8 mouse cellular contexts compared by ENCODE assay signal in the genomic region with DNA sequence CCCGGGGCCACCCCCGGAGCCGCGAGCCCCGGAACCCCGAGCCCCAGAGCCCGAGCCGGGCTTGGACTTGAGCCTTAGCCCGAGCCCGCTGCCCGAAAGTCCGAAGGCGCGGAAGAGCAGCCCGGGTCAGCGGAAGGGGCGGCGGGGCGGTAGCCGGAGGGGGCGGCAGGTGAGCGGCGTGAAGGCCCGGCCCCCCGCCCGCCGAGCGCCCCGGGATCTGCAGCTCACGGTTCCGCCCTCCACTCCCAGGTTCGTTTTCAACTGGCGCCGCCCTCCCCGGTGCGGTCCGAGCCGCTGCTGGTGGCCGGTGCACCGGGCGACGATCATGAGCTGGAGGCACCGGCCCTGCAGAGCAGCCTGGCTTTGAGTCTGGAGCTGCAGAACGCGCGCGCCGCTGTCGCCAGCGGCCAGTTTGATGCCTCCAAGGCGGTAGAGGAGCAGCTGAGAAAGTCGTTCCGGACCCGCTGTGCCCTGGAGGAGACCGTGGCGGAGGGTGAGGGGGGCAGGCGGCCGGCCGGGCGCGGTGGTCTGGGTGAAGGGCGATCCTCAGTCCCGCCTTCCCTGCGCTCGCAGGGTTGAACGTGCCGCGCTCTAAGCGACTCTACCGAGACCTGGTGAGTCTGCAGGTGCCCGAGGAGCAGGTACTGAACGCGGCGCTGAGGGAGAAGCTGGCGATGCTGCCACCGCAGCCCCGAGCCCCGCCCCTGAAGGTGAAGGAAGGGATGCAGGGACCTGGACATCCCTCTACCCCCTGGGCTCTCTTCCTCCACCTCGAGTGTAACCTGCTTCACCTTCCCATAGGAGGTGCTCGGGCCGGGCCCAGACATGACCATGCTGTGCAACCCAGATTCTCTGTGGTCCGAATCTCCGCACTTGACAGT. TPM values are rescaled to one million over a fixed set of nuclear protein-coding genes. Genes with fewer than 3 reads are reported as not detected.
DNase-seq lines count a peak whose midpoint lies in the region; ATAC-seq and TF ChIP-seq lines count a peak whose summit lies in the region.

No protein-coding gene starts in this region.

- under 1% methylated on average over 83 of the region's 83 CpGs for WGBS in hindbrain, embryonic 10.5 days
- WGBS in midbrain, postnatal 0 days = under 1% methylated on average over 71 of the region's 83 CpGs

- in situ Hi-C loops in CH12.LX (cut with MboI; ENCODE audit: low pct_ligation_motif_present, low pct_unique_long_range_greater_than_20kb, low sequenced_read_pairs) = no loop called here

- H3K9ac ChIP-seq in CH12.LX (ENCODE audit: insufficient read depth, low read depth) = peak overlapping the region; percentile 84
- peak overlapping the region; percentile 93 for H3K9ac ChIP-seq in midbrain, postnatal 0 days (replicated peaks; ENCODE audit: low read length, poor library complexity, severe bottlenecking)

- no peak for TF ChIP-seq EP300 in CH12.LX (IDR thresholded peaks at IDR 0.05; ENCODE audit: low read length)

- no peak for TF ChIP-seq RAD21 in CH12.LX (IDR thresholded peaks at IDR 0.05; ENCODE audit: low read depth, low read length)

- H3K79me2 ChIP-seq in CH12.LX (replicated peaks; ENCODE audit: control insufficient read depth, extremely low read depth, insufficient read depth, poor library complexity, severe bottlenecking) = peaks cover 24% of the 10 kb centered on the region

- peaks cover 31 to 46% of the 10 kb centered on the region in 2 experiments for H3K36me3 ChIP-seq in CH12.LX (replicated peaks in 1 of 2; ENCODE audit: control insufficient read depth in 1 of 2, insufficient read depth in 1 of 2, low read length in 1 of 2)
- peaks cover 47% of the 10 kb centered on the region for H3K36me3 ChIP-seq in hindbrain, embryonic 10.5 days
- H3K36me3 ChIP-seq in midbrain, postnatal 0 days (ENCODE audit: insufficient read depth, low read length) = peaks cover 29% of the 10 kb centered on the region

- no peaks in the 10 kb centered on the region for H3K9me3 ChIP-seq in CH12.LX (replicated peaks; ENCODE audit: low read length)
- no peaks in the 10 kb centered on the region for H3K9me3 ChIP-seq in hindbrain, embryonic 10.5 days
- no peaks in the 10 kb centered on the region for H3K9me3 ChIP-seq in midbrain, postnatal 0 days (ENCODE audit: low read length)

- dilution Hi-C loops in CH12.LX (cut with MboI; ENCODE audit: extremely low pct_ligation_motif_present, extremely low pct_unique_long_range_greater_than_20kb, low sequenced_read_pairs) = no loop called here

- no peaks in the 10 kb centered on the region for H3K27me3 ChIP-seq in CH12.LX (replicated peaks)
- H3K27me3 ChIP-seq in hindbrain, embryonic 10.5 days (ENCODE audit: insufficient read depth, poor library complexity, severe bottlenecking) = no peaks in the 10 kb centered on the region
- H3K27me3 ChIP-seq in midbrain, postnatal 0 days (ENCODE audit: insufficient read depth, low read length) = no peaks in the 10 kb centered on the region

- H3K4me1 ChIP-seq in CH12.LX (ENCODE audit: control insufficient read depth in 1 of 2, insufficient read depth in 2 of 2) = peaks cover 13 to 67% of the 10 kb centered on the region in 2 experiments
- H3K4me1 ChIP-seq in cortical plate, adult 2 months (ENCODE audit: control insufficient read depth, insufficient read depth, low read length) = peaks cover 7% of the 10 kb centered on the region; the same call in 1 of the 2 replicates
- peaks cover 50% of the 10 kb centered on the region for H3K4me1 ChIP-seq in hindbrain, embryonic 10.5 days (replicated peaks)
- peaks cover 14% of the 10 kb centered on the region for H3K4me1 ChIP-seq in midbrain, postnatal 0 days (ENCODE audit: insufficient read depth, low read length)

- peak; percentile 65 for DNase-seq in adrenal gland, adult 2 months
- DNase-seq in adrenal gland, adult 8-10 months = no peak
- DNase-seq in CH12.LX (ENCODE audit: extremely low read depth) = no peak
- DNase-seq in hindbrain, embryonic 10.5 days (ENCODE audit: low spot score) = peak; percentile 52
- DNase-seq in liver = peak; percentile 73
- DNase-seq in midbrain, postnatal 0 days (ENCODE audit: low spot score) = no peak
- no peak for DNase-seq in adipocyte (ENCODE audit: low spot score)

- TF ChIP-seq CTCF in CH12.LX (conservative IDR thresholded peaks at IDR 0.05 in 1 of 2, IDR thresholded peaks at IDR 0.05 in 1 of 2; ENCODE audit: low read depth in 2 of 2, low read length in 2 of 2) = no peak
- TF ChIP-seq CTCF in cortical plate, adult 2 months (IDR thresholded peaks at IDR 0.05; ENCODE audit: extremely low read depth, insufficient read depth, low read length) = no peak
- TF ChIP-seq CTCF in midbrain, postnatal 0 days (IDR thresholded peaks at IDR 0.05) = 0 out of 2 replicates have a peak, but pooled peaks have one; percentile 1

- H3K4me2 ChIP-seq in CH12.LX (ENCODE audit: insufficient read depth, low read depth, poor library complexity, severe bottlenecking) = peak overlapping the region; percentile 23
- H3K4me2 ChIP-seq in midbrain, postnatal 0 days (ENCODE audit: low read depth, low read length, poor library complexity, severe bottlenecking) = peak overlapping the region; percentile 84

- no peak for TF ChIP-seq POLR2A in CH12.LX (IDR thresholded peaks at IDR 0.05; ENCODE audit: low read depth, low read length)
- peak; percentile 31; the same call in 1 of the 2 replicates for TF ChIP-seq POLR2A in cortical plate, adult 2 months (IDR thresholded peaks at IDR 0.05; ENCODE audit: extremely low read depth, insufficient read depth, low read length)

- peak overlapping the region; percentile 77 to 83 (median 81) for H3K4me3 ChIP-seq in CH12.LX (replicated peaks in 1 of 3; ENCODE audit: low read depth in 2 of 3, low read length in 2 of 3, poor library complexity in 1 of 3)
- peak overlapping the region; percentile 84 for H3K4me3 ChIP-seq in cortical plate, adult 2 months (ENCODE audit: insufficient read depth, low read length)
- H3K4me3 ChIP-seq in hindbrain, embryonic 10.5 days = peak overlapping the region; percentile 78
- peak overlapping the region; percentile 95 for H3K4me3 ChIP-seq in midbrain, postnatal 0 days (ENCODE audit: low read depth, low read length)

- peak overlapping the region; percentile 36 for H3K27ac ChIP-seq in CH12.LX (ENCODE audit: insufficient read depth, low read depth)
- H3K27ac ChIP-seq in cortical plate, adult 2 months (ENCODE audit: insufficient read depth, low read length) = no peak overlapping the region
- peak overlapping the region; percentile 95 for H3K27ac ChIP-seq in hindbrain, embryonic 10.5 days
- H3K27ac ChIP-seq in midbrain, postnatal 0 days (ENCODE audit: low read depth, low read length) = peak overlapping the region; percentile 94

- ATAC-seq in midbrain, postnatal 0 days (ENCODE audit: low FRiP score) = peak; percentile 20

RNA-seq across cellular contexts. Expression of a gene that starts 0.6 kb away (rescaled TPM):
- total RNA-seq in adrenal gland, adult 2 months (2021) = 10 to 100 TPM; 16.1 to 40.1 TPM
- polyA plus RNA-seq in adrenal gland, adult 2 months (2012; rRNA removed) = 61.5 and 83.6 TPM in 2 replicates
- 10 to 100 TPM; 21.2 to 35.5 (median 27.0) TPM for total RNA-seq in adrenal gland, adult 8-10 months (2022)
- total RNA-seq in CH12.LX (2012; rRNA removed) (31.6 and 34.6 TPM in 2 replicates), CH12.LX (2014; rRNA removed) (11.8 and 17.3 TPM in 2 replicates)
- polyA plus RNA-seq in CH12.LX (2012; ENCODE audit: insufficient read length, low read depth) = 23.3 and 24.1 TPM in 2 replicates
- polyA plus RNA-seq in cortical plate, adult 2 months (2012; rRNA removed) = 26.9 and 27.6 TPM in 2 replicates
- polyA plus RNA-seq in hindbrain, embryonic 10.5 days (2016; fragmentation: Nextera tagmentation; extraction: Ambion mirVana) = 51.4 and 78.3 TPM in 2 replicates
- total RNA-seq in midbrain, postnatal 0 days (2014; rRNA removed) = 32.5 and 42.1 TPM in 2 replicates
- 38.8 and 47.8 TPM in 2 replicates for polyA plus RNA-seq in midbrain, postnatal 0 days (2015; fragmentation: Nextera tagmentation; extraction: Ambion mirVana)

RNA-seq across cellular contexts. Expression of a gene that starts 8.2 kb away (rescaled TPM):
- 10 to 100 TPM; 43.9 to 46.4 TPM for total RNA-seq in adrenal gland, adult 2 months (2021)
- 29.9 and 35.4 TPM in 2 replicates for polyA plus RNA-seq in adrenal gland, adult 2 months (2012; rRNA removed)
- total RNA-seq in adrenal gland, adult 8-10 months (2022) = 10 to 100 TPM; 53.8 to 66.8 (median 56.1) TPM
- total RNA-seq in CH12.LX (2012; rRNA removed) = 32.7 and 38.5 TPM in 2 replicates
- total RNA-seq in CH12.LX (2014; rRNA removed) = 31.1 and 37.3 TPM in 2 replicates
- polyA plus RNA-seq in CH12.LX (2012; ENCODE audit: insufficient read length, low read depth) = 42.4 and 43.7 TPM in 2 replicates
- 37.8 and 38.1 TPM in 2 replicates for polyA plus RNA-seq in cortical plate, adult 2 months (2012; rRNA removed)
- 12.6 TPM in 2 replicates for polyA plus RNA-seq in hindbrain, embryonic 10.5 days (2016; fragmentation: Nextera tagmentation; extraction: Ambion mirVana)
- 40.8 and 46.0 TPM in 2 replicates for total RNA-seq in midbrain, postnatal 0 days (2014; rRNA removed)
- 16.1 and 17.6 TPM in 2 replicates for polyA plus RNA-seq in midbrain, postnatal 0 days (2015; fragmentation: Nextera tagmentation; extraction: Ambion mirVana)

RNA-seq across cellular contexts. Expression of a gene that starts 8.3 kb away (rescaled TPM):
- total RNA-seq in adrenal gland, adult 2 months (2021) = 1 to 10 TPM; 2.0 to 2.2 TPM
- polyA plus RNA-seq in adrenal gland, adult 2 months (2012; rRNA removed) = 0.38 and 0.56 TPM in 2 replicates
- 1 to 10 TPM; 1.4 to 4.4 (median 2.8) TPM for total RNA-seq in adrenal gland, adult 8-10 months (2022)
- total RNA-seq in CH12.LX (2012; rRNA removed) (1.3 and 1.9 TPM in 2 replicates), CH12.LX (2014; rRNA removed) (2.3 and 3.0 TPM in 2 replicates)
- 1.5 and 2.8 TPM in 2 replicates for polyA plus RNA-seq in CH12.LX (2012; ENCODE audit: insufficient read length, low read depth)
- polyA plus RNA-seq in cortical plate, adult 2 months (2012; rRNA removed) = 11.3 and 12.6 TPM in 2 replicates
- 11.9 and 13.9 TPM in 2 replicates for polyA plus RNA-seq in hindbrain, embryonic 10.5 days (2016; fragmentation: Nextera tagmentation; extraction: Ambion mirVana)
- total RNA-seq in midbrain, postnatal 0 days (2014; rRNA removed) = 5.8 and 7.7 TPM in 2 replicates
- 9.0 and 9.4 TPM in 2 replicates for polyA plus RNA-seq in midbrain, postnatal 0 days (2015; fragmentation: Nextera tagmentation; extraction: Ambion mirVana)

RNA-seq across cellular contexts. Expression of a gene that starts 33.8 kb away (rescaled TPM):
- 10 to 100 TPM; 82.9 to 89.9 TPM for total RNA-seq in adrenal gland, adult 2 months (2021)
- polyA plus RNA-seq in adrenal gland, adult 2 months (2012; rRNA removed) = 123 and 136 TPM in 2 replicates
- 100 to 1,000 TPM in 2 of 4 experiments, 10 to 100 TPM in 2; 73.9 to 110 (median 94.0) TPM for total RNA-seq in adrenal gland, adult 8-10 months (2022)
- 32.0 and 39.9 TPM in 2 replicates for total RNA-seq in CH12.LX (2012; rRNA removed)
- 26.4 and 28.2 TPM in 2 replicates for total RNA-seq in CH12.LX (2014; rRNA removed)
- 91.2 and 103 TPM in 2 replicates for polyA plus RNA-seq in CH12.LX (2012; ENCODE audit: insufficient read length, low read depth)
- 365 and 366 TPM in 2 replicates for polyA plus RNA-seq in cortical plate, adult 2 months (2012; rRNA removed)
- 82.5 and 86.0 TPM in 2 replicates for polyA plus RNA-seq in hindbrain, embryonic 10.5 days (2016; fragmentation: Nextera tagmentation; extraction: Ambion mirVana)
- total RNA-seq in midbrain, postnatal 0 days (2014; rRNA removed) = 188 and 320 TPM in 2 replicates
- 157 and 179 TPM in 2 replicates for polyA plus RNA-seq in midbrain, postnatal 0 days (2015; fragmentation: Nextera tagmentation; extraction: Ambion mirVana)

RNA-seq across cellular contexts. Expression of a gene that starts 37.9 kb away (rescaled TPM):
- 1 to 10 TPM; 2.2 to 6.0 TPM for total RNA-seq in adrenal gland, adult 2 months (2021)
- 7.3 and 8.9 TPM in 2 replicates for polyA plus RNA-seq in adrenal gland, adult 2 months (2012; rRNA removed)
- total RNA-seq in adrenal gland, adult 8-10 months (2022) = 10 to 100 TPM in 1 of 4 experiments, 1 to 10 TPM in 3; 4.4 to 10.2 (median 7.1) TPM
- total RNA-seq in CH12.LX (2012; rRNA removed) (0.67 and 1.4 TPM in 2 replicates), CH12.LX (2014; rRNA removed) (0.28 and 0.34 TPM in 2 replicates)
- 0.35 and 0.43 TPM in 2 replicates for polyA plus RNA-seq in CH12.LX (2012; ENCODE audit: insufficient read length, low read depth)
- polyA plus RNA-seq in cortical plate, adult 2 months (2012; rRNA removed) = 69.7 and 74.8 TPM in 2 replicates
- polyA plus RNA-seq in hindbrain, embryonic 10.5 days (2016; fragmentation: Nextera tagmentation; extraction: Ambion mirVana) = 4.7 and 9.5 TPM in 2 replicates
- total RNA-seq in midbrain, postnatal 0 days (2014; rRNA removed) = 230 and 261 TPM in 2 replicates
- 47.0 and 50.1 TPM in 2 replicates for polyA plus RNA-seq in midbrain, postnatal 0 days (2015; fragmentation: Nextera tagmentation; extraction: Ambion mirVana)

Comparison
In these comparisons a context has a peak if more than half of its experiments do, and no peak if none do; other contexts are left out.
1. DNase-seq: peak in adrenal gland, adult 2 months (single experiment), hindbrain, embryonic 10.5 days (single experiment) and liver (single experiment); none in adrenal gland, adult 8-10 months (single experiment), CH12.LX (single experiment), midbrain, postnatal 0 days (single experiment) and adipocyte (single experiment).
2. Peak in every context shown above with its lines, with median percentiles within 50 percentile points of each other: H3K4me3 ChIP-seq.